Mouse (Mus musculus): ENCODE data around the gene Kremen2. TPM values are rescaled to one million over a fixed set of nuclear protein-coding genes. Genes with fewer than 3 reads are reported as not detected.

Gene Kremen2
- polyA plus RNA-seq, 1 experiment from 2014 or later, result 0.45 TPM

DNA sequence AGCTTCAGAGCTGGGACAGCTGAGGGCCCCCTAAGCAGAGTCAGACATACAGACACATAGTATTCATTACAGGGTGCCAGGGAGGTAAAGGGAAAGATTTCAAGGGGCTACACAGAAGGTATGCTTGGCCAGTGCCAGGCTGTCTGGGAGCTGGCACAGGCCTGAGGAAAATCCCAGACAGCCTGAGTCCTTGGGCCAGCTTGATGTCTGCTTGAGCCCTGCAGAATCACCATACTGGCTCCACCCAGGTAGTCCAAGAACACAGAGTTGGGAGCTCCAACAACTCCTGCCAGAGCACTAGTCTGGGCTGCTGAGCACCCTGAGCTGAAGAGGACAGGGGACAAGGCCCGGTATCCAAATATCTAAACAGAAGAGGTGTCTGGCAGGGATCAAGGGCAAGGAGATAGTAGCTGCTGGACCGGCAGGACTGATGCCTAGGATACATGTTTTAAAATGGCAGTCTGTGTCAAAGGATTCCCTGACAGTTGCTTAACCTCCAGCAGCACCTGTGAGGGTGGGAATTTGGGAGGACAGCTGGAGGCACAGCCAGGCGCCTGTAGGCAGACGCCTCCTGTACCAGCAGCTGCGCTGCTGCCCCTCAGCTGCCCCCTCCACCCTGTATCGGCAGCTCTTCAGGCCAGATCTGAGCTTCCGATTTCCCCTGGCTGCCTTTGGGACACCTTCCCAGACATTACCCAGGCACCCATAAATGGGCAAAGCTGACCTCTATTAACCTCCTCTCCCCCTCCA lies 23.1 kb downstream of the Kremen2 start, which contains the start of gene 1520401A03Rik:
1520401A03Rik (minus strand) TSS at position 408 of the 750 bp plus-strand sequence.
- Histone ChIP-seq H3K9ac (replicated peaks; ENCODE audit: low read depth, low read length) (no peak within 1 kb of the TSS), H3K27me3 (ENCODE audit: control insufficient read depth, insufficient read depth, low read length) (no peaks in the 10 kb centered on the region), H3K9me3 (ENCODE audit: control insufficient read depth, low read depth, low read length) (no peaks in the 10 kb centered on the region), H3K4me2 (replicated peaks; ENCODE audit: low read depth, low read length) (no peak within 1 kb of the TSS), H3K4me3 (ENCODE audit: low read depth, low read length) (no peak within 1 kb of the TSS), H3K4me1 (ENCODE audit: control insufficient read depth, insufficient read depth, low read length) (peaks cover 5% of the 10 kb centered on the region; the same call in 1 of the 2 replicates), H3K27ac (ENCODE audit: low read length) (no peak within 1 kb of the TSS), H3K36me3 (ENCODE audit: control insufficient read depth, insufficient read depth, low read length) (no peaks in the 10 kb centered on the region)
- WGBS, result 68% methylated on average over 7 of the region's 7 CpGs
- no peak for ATAC-seq (ENCODE audit: insufficient number of reproducible peaks, insufficient read depth, low FRiP score, low read depth)

DNA sequence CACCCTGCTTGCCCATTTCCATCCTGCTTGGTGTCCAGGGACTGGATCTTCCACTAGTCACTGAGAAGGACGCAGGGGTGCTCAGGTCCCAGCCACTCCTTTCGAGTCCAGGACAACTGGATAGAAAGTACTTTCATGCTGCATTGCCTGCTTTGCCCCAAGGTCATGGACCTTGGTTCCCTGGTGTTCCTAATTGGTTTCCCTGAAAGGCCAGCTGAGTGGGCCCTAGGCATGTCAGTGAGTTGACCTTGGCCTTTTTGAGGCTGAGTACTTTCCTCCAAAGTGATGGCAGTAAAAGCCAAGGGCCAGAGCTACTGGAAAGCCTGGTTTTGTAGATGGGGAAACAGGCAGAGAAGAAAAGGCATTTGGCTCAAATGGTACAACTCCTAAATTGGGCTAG lies 23.7 kb downstream of the Kremen2 start:
- no peaks in the 10 kb centered on the region for H3K9me3 ChIP-seq (ENCODE audit: control insufficient read depth, low read depth, low read length)
- no peaks in the 10 kb centered on the region for H3K36me3 ChIP-seq (ENCODE audit: control insufficient read depth, insufficient read depth, low read length)
- 92% methylated on average over 2 of the region's 2 CpGs for WGBS
- H3K4me2 ChIP-seq (replicated peaks; ENCODE audit: low read depth, low read length), result no peak overlapping the region
- no peak overlapping the region for H3K4me3 ChIP-seq (ENCODE audit: low read depth, low read length)
- ATAC-seq (ENCODE audit: insufficient number of reproducible peaks, insufficient read depth, low FRiP score, low read depth), result no peak
- no peaks in the 10 kb centered on the region for H3K4me1 ChIP-seq (ENCODE audit: control insufficient read depth, insufficient read depth, low read length)
- no peaks in the 10 kb centered on the region for H3K27me3 ChIP-seq (ENCODE audit: control insufficient read depth, insufficient read depth, low read length)
- no peak overlapping the region for H3K27ac ChIP-seq (ENCODE audit: low read length)
- no peak overlapping the region for H3K9ac ChIP-seq (replicated peaks; ENCODE audit: low read depth, low read length)

DNA sequence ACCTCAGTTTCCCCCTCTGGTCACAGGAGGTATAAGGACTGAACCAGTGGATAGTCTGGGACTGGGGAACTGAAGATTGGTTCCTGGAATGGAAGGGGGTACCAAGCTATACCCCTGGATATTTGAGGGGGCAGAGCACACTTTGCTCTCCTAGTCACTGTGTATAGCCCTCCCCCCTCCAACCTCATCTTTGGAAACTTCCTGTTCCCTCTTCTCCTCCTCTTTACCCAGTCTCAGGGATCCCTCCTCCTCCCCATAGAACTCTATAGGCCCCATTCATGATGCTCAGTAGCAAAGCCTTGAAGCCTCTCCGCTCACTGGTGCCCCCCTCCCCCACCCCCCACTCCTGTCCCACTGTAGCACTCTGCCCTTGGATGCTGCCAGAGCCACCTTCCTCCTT lies 26.2 kb downstream of the Kremen2 start:
- no peaks in the 10 kb centered on the region for H3K4me1 ChIP-seq (ENCODE audit: control insufficient read depth, insufficient read depth, low read length)
- no peak for ATAC-seq (ENCODE audit: insufficient number of reproducible peaks, insufficient read depth, low FRiP score, low read depth)
- H3K9ac ChIP-seq (replicated peaks; ENCODE audit: low read depth, low read length), result no peak overlapping the region
- no peaks in the 10 kb centered on the region for H3K36me3 ChIP-seq (ENCODE audit: control insufficient read depth, insufficient read depth, low read length)
- no peaks in the 10 kb centered on the region for H3K9me3 ChIP-seq (ENCODE audit: control insufficient read depth, low read depth, low read length)
- H3K27ac ChIP-seq (ENCODE audit: low read length), result no peak overlapping the region
- no peaks in the 10 kb centered on the region for H3K27me3 ChIP-seq (ENCODE audit: control insufficient read depth, insufficient read depth, low read length)
- 20% methylated on average over 1 of the region's 1 CpGs for WGBS
- H3K4me2 ChIP-seq (replicated peaks; ENCODE audit: low read depth, low read length), result no peak overlapping the region
- H3K4me3 ChIP-seq (ENCODE audit: low read depth, low read length), result no peak overlapping the region

- 71% methylated on average over 2 of the region's 2 CpGs for WGBS
- Histone ChIP-seq H3K36me3 (ENCODE audit: control insufficient read depth, insufficient read depth, low read length) (no peaks in the 10 kb centered on the region), H3K27me3 (ENCODE audit: control insufficient read depth, insufficient read depth, low read length) (no peaks in the 10 kb centered on the region), H3K4me3 (ENCODE audit: low read depth, low read length) (no peak overlapping the region), H3K4me1 (ENCODE audit: control insufficient read depth, insufficient read depth, low read length) (no peaks in the 10 kb centered on the region), H3K9me3 (ENCODE audit: control insufficient read depth, low read depth, low read length) (no peaks in the 10 kb centered on the region), H3K9ac (replicated peaks; ENCODE audit: low read depth, low read length) (no peak overlapping the region), H3K4me2 (replicated peaks; ENCODE audit: low read depth, low read length) (no peak overlapping the region), H3K27ac (ENCODE audit: low read length) (no peak overlapping the region)
- no peak for ATAC-seq (ENCODE audit: insufficient number of reproducible peaks, insufficient read depth, low FRiP score, low read depth)
These were observed 28.6 kb downstream of the Kremen2 start for GRCm38 (mm10) chr17:23717003-23717402.

DNA sequence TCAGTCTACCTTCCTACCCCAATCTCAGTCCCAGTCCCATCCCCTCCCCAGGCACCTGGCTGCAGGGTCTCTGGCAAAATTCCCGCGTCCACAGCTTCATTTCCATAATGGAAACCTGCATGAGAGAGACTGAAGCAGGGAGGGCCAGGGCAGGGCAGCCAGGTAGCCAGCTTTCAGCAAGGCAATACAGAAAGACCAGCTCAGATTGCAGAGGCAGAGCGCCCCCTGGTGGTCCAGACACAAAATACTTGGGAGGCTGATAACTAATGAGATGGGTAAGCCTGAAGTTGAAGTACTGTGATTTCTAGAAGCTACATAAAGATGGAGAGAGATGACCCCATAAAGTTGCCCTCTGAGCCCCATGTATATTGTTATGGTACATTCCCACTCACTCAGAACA lies 39.4 kb downstream of the Kremen2 start:
- Histone ChIP-seq H3K9me3 (ENCODE audit: control insufficient read depth, low read depth, low read length) (no peaks in the 10 kb centered on the region), H3K4me3 (ENCODE audit: low read depth, low read length) (no peak overlapping the region), H3K4me2 (replicated peaks; ENCODE audit: low read depth, low read length) (no peak overlapping the region), H3K9ac (replicated peaks; ENCODE audit: low read depth, low read length) (no peak overlapping the region), H3K4me1 (ENCODE audit: control insufficient read depth, insufficient read depth, low read length) (peaks cover 6% of the 10 kb centered on the region; the same call in 1 of the 2 replicates), H3K36me3 (ENCODE audit: control insufficient read depth, insufficient read depth, low read length) (no peaks in the 10 kb centered on the region), H3K27me3 (ENCODE audit: control insufficient read depth, insufficient read depth, low read length) (no peaks in the 10 kb centered on the region), H3K27ac (ENCODE audit: low read length) (no peak overlapping the region)
- 0% methylated on average over 3 of the region's 3 CpGs for WGBS
- no peak for ATAC-seq (ENCODE audit: insufficient number of reproducible peaks, insufficient read depth, low FRiP score, low read depth)

DNA sequence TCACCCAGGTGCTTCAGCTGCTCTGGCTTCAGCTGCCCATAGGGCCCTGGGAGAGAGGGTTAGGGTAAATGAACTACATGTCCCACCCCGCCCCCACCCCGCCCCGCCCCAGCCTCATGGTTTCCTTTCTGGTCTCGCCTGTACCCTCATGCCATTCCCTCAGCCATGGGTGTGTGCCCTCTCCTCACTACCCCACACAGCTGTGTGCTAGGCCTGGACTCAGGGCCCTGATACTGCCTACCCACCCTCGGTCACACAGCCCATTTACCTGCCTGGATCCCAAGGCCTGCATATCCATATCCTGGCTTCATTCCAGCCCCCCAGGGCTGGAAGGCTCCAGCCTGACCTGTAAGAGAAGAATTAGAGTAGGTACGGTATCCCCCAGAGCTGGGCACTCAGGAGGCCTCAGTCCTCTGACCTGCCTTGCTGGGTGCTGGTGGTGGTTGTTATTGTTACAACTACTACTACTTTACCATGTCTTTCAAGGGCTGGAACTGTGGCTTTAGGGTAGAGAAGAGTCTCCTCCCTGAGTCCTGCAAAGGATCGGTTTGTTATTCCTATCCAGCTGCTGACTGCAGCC lies 40.0 kb downstream of the Kremen2 start:
- no peak; the same call in 1 of the 2 replicates for ATAC-seq (ENCODE audit: insufficient number of reproducible peaks, insufficient read depth, low FRiP score, low read depth)
- Histone ChIP-seq H3K9ac (replicated peaks; ENCODE audit: low read depth, low read length) (no peak overlapping the region), H3K4me3 (ENCODE audit: low read depth, low read length) (no peak overlapping the region), H3K36me3 (ENCODE audit: control insufficient read depth, insufficient read depth, low read length) (no peaks in the 10 kb centered on the region), H3K27me3 (ENCODE audit: control insufficient read depth, insufficient read depth, low read length) (no peaks in the 10 kb centered on the region), H3K27ac (ENCODE audit: low read length) (no peak overlapping the region), H3K4me1 (ENCODE audit: control insufficient read depth, insufficient read depth, low read length) (peaks cover 6% of the 10 kb centered on the region; the same call in 1 of the 2 replicates), H3K9me3 (ENCODE audit: control insufficient read depth, low read depth, low read length) (no peaks in the 10 kb centered on the region), H3K4me2 (replicated peaks; ENCODE audit: low read depth, low read length) (no peak overlapping the region)
- WGBS, result 81% methylated on average over 7 of the region's 7 CpGs

GRCm38 (mm10) chr17:23704741-23705140 lies 40.9 kb downstream of the Kremen2 start:
- ATAC-seq (ENCODE audit: insufficient number of reproducible peaks, insufficient read depth, low FRiP score, low read depth), result no peak
- Histone ChIP-seq H3K27ac (ENCODE audit: low read length) (no peak overlapping the region), H3K4me2 (replicated peaks; ENCODE audit: low read depth, low read length) (no peak overlapping the region), H3K4me3 (ENCODE audit: low read depth, low read length) (no peak overlapping the region), H3K4me1 (ENCODE audit: control insufficient read depth, insufficient read depth, low read length) (peaks cover 6% of the 10 kb centered on the region; the same call in 1 of the 2 replicates), H3K9me3 (ENCODE audit: control insufficient read depth, low read depth, low read length) (no peaks in the 10 kb centered on the region), H3K36me3 (ENCODE audit: control insufficient read depth, insufficient read depth, low read length) (no peaks in the 10 kb centered on the region), H3K9ac (replicated peaks; ENCODE audit: low read depth, low read length) (no peak overlapping the region), H3K27me3 (ENCODE audit: control insufficient read depth, insufficient read depth, low read length) (no peaks in the 10 kb centered on the region)
- 53% methylated on average over 7 of the region's 7 CpGs for WGBS

DNA sequence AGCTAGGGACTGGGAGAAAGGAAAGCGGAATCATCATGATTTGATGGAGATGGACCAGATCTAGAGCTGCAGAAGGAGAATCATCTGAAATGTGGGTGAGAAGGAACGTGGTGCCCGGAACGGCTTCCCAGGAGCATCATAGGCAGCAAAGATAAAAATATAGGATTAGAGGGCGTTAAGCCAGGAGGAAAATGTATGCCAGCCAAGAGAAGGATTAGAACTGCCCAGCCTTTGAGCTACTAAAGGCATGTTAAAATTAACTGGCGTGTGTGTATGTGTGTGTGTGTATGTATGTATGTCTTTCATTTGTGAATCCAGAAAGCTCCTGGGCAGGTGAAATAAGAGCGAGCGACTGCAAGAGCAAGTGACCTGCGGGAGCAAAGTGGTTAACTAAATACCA lies 42.3 kb downstream of the Kremen2 start:
- ATAC-seq (ENCODE audit: insufficient number of reproducible peaks, insufficient read depth, low FRiP score, low read depth), result no peak
- H3K9me3 ChIP-seq (ENCODE audit: control insufficient read depth, low read depth, low read length), result no peaks in the 10 kb centered on the region
- peaks cover 6% of the 10 kb centered on the region; the same call in 1 of the 2 replicates for H3K4me1 ChIP-seq (ENCODE audit: control insufficient read depth, insufficient read depth, low read length)
- H3K9ac ChIP-seq (replicated peaks; ENCODE audit: low read depth, low read length), result no peak overlapping the region
- H3K27ac ChIP-seq (ENCODE audit: low read length), result no peak overlapping the region
- no peak overlapping the region for H3K4me3 ChIP-seq (ENCODE audit: low read depth, low read length)
- no peak overlapping the region for H3K4me2 ChIP-seq (replicated peaks; ENCODE audit: low read depth, low read length)
- H3K36me3 ChIP-seq (ENCODE audit: control insufficient read depth, insufficient read depth, low read length), result no peaks in the 10 kb centered on the region
- 83% methylated on average over 9 of the region's 9 CpGs for WGBS
- 0 out of 2 replicates have a peak, but pooled peaks cover 4% of the 10 kb centered on the region for H3K27me3 ChIP-seq (ENCODE audit: control insufficient read depth, insufficient read depth, low read length)

All from stomach, embryonic 14.5 days (tissue).